Mouse (Mus musculus) limb, embryonic 14.5 days (tissue): ENCODE data around the gene Sdk1. TPM values are rescaled to one million over a fixed set of nuclear protein-coding genes. Genes with fewer than 3 reads are reported as not detected.

Source experiments
- ATAC-seq: fragments of 200-750 bp; cut with Nextera tagmentation; 2 replicates; pipeline ENCODE4 v1.8.0; 2017; ENCODE audit warnings: low read depth, moderate number of reproducible peaks, moderate TSS enrichment; ENCODE audit not compliant: low FRiP score
- DNase-seq: peaks from one replicate; pipeline ENCODE4 v3.0.0-alpha.2; 2015; ENCODE audit warnings: low spot score
- H3K27ac ChIP-seq: fragments of 300-500 bp; sonication (generic); replicated peaks from 2 replicates; pipeline ENCODE4 v1.5.1; 2014; ENCODE audit warnings: low read depth, mild to moderate bottlenecking, low read length, moderate library complexity, mixed read lengths
- H3K27me3 ChIP-seq: fragments of 300-500 bp; sonication (generic); 2 replicates; pipeline ENCODE4 v1.6.1; 2014; ENCODE audit warnings: low read length, mixed read lengths; ENCODE audit not compliant: control insufficient read depth, insufficient read depth
- H3K36me3 ChIP-seq: fragments of 300-500 bp; sonication (generic); 2 replicates; pipeline ENCODE4 v1.6.1; 2014; ENCODE audit warnings: mild to moderate bottlenecking, low read length, moderate library complexity, mixed read lengths; ENCODE audit not compliant: control insufficient read depth, insufficient read depth
- H3K4me1 ChIP-seq: fragments of 300-500 bp; sonication (generic); 2 replicates; pipeline ENCODE4 v1.6.1; 2014; ENCODE audit warnings: antibody characterized with exemption, low read length, mixed read lengths; ENCODE audit not compliant: control insufficient read depth, insufficient read depth
- H3K4me2 ChIP-seq: fragments of 300-500 bp; sonication (generic); replicated peaks from 2 replicates; pipeline ENCODE4 v1.6.1; 2014; ENCODE audit warnings: low read depth, mild to moderate bottlenecking, low read length, moderate library complexity; ENCODE audit not compliant: severe bottlenecking
- H3K4me3 ChIP-seq: fragments of 300-500 bp; sonication (generic); replicated peaks from 2 replicates; pipeline ENCODE4 v1.5.1; 2014; ENCODE audit warnings: low read length
- H3K9ac ChIP-seq: fragments of 300-500 bp; sonication (generic); 2 replicates; pipeline ENCODE4 v1.6.1; 2014; ENCODE audit warnings: mild to moderate bottlenecking, low read depth, low read length, moderate library complexity; ENCODE audit not compliant: severe bottlenecking
- H3K9me3 ChIP-seq: fragments of 300-500 bp; sonication (generic); 2 replicates; pipeline ENCODE4 v1.6.1; 2016; ENCODE audit warnings: low read length; ENCODE audit not compliant: control insufficient read depth
- POLR2A ChIP-seq: fragments of 200-500 bp; IDR thresholded peaks from 2 replicates; pipeline ENCODE4 v1.8.0; 2012; ENCODE audit warnings: inconsistent platforms, mild to moderate bottlenecking, moderate library complexity, borderline replicate concordance; ENCODE audit not compliant: insufficient read depth, insufficient read length; ENCODE audit errors: extremely low read depth
- WGBS: fragments of 180-500 bp; shearing (Covaris S2); extraction: QIAGEN DNeasy Blood & Tissue Kit; methylation state at CpG from one replicate; pipeline ENCODE4 v1.1.7; 2014; 5-methylcytosine and 5-hydroxymethylcytosine counted together
- polyA plus RNA-seq, 2 experiments: library from polyadenylated mRNA; depleted of rRNA in 1 of 2; stranded (reverse) in 1 of 2; unstranded in 1 of 2; fragments of >200 nt; fragmentation: Nextera tagmentation in 1 of 2; extraction: Ambion mirVana in 1 of 2; gene quantifications; 2 replicates each; pipeline versions ENCODE4 v1.2.1 to v1.2.3; 2012 to 2014

Gene Sdk1
- polyA plus RNA-seq, 2 experiments: 2.8 to 7.2 TPM

DNA sequence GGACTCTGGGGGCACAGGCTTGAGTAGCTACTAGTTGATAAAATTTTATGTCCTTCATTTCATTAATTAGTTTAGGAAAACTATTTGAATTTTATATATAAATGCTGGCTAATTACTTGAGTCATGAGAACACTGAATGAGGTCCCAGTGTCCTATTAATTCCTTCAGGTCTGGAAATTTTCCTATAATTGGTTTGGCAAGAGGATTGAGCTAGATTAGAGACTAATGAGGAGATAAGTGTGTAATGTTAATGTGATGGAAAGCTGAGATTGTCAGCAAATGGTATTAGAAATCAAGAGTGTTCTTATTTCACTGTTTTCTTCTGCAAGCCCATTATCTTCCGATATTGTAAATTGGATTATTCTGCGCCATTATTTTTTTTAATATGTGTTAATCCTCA, 192.0 kb downstream of the Sdk1 start:
- no peak for ATAC-seq
- Histone ChIP-seq H3K27me3 (no peaks in the 10 kb centered on the region), H3K36me3 (no peaks in the 10 kb centered on the region), H3K4me1 (no peaks in the 10 kb centered on the region), H3K9ac (no peak overlapping the region), H3K9me3 (no peaks in the 10 kb centered on the region), H3K27ac (no peak overlapping the region), H3K4me3 (no peak overlapping the region), H3K4me2 (no peak overlapping the region)
- no peak for TF ChIP-seq POLR2A
- 92% methylated on average over 2 of the region's 2 CpGs for WGBS
- DNase-seq: no peak

GRCm38 (mm10) chr5:141447247-141447646, 206.0 kb downstream of the Sdk1 start:
- Histone ChIP-seq H3K4me3 (no peak overlapping the region), H3K4me2 (no peak overlapping the region), H3K27me3 (no peaks in the 10 kb centered on the region), H3K9ac (no peak overlapping the region), H3K36me3 (no peaks in the 10 kb centered on the region), H3K27ac (no peak overlapping the region), H3K9me3 (no peaks in the 10 kb centered on the region), H3K4me1 (peaks cover 3% of the 10 kb centered on the region; the same call in 1 of the 2 replicates)
- no peak for TF ChIP-seq POLR2A
- 80% methylated on average over 1 of the region's 1 CpGs for WGBS
- no peak for ATAC-seq
- no peak for DNase-seq

- no peak overlapping the region for H3K4me2 ChIP-seq
Observed at GRCm38 (mm10) chr5:141463417-141463816, 222.1 kb downstream of the Sdk1 start.

DNA sequence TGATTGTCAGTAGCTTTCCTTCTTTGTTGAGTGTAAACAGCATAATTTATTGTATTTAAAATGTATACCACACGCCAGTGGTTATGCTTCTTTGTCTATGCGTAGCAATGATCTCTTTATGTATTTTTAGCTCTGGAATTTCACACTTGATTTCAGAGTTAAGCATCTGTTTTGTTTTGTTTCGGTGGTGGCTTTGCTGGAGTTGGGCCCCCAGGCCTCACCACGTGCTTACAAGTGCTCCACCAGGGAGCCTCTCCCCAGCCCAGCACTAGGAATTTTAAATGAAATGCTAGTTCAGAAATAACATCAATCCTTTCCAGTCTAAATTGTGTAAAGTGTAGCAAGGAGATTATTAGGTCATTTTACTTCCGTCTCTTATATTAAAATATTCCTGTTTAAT, 227.5 kb downstream of the Sdk1 start:
- Histone ChIP-seq H3K4me3 (no peak overlapping the region), H3K27ac (no peak overlapping the region), H3K27me3 (no peaks in the 10 kb centered on the region), H3K9ac (no peak overlapping the region), H3K4me1 (0 out of 2 replicates have a peak, but pooled peaks cover 2% of the 10 kb centered on the region), H3K9me3 (no peaks in the 10 kb centered on the region), H3K36me3 (no peaks in the 10 kb centered on the region), H3K4me2 (no peak overlapping the region)
- WGBS: 41% methylated on average over 5 of the region's 5 CpGs
- ATAC-seq: no peak
- DNase-seq: no peak
- TF ChIP-seq POLR2A: no peak

More at GRCm38 (mm10) chr5:141463417-141463816, 222.1 kb downstream of the Sdk1 start:
- Histone ChIP-seq H3K9ac (no peak overlapping the region), H3K4me3 (no peak overlapping the region), H3K36me3 (no peaks in the 10 kb centered on the region), H3K4me1 (0 out of 2 replicates have a peak, but pooled peaks cover under 1% of the 10 kb centered on the region), H3K9me3 (no peaks in the 10 kb centered on the region), H3K27me3 (no peaks in the 10 kb centered on the region), H3K27ac (no peak overlapping the region)
- 83% methylated on average over 2 of the region's 2 CpGs for WGBS
- no peak for ATAC-seq
- TF ChIP-seq POLR2A: no peak
- DNase-seq: no peak

DNA sequence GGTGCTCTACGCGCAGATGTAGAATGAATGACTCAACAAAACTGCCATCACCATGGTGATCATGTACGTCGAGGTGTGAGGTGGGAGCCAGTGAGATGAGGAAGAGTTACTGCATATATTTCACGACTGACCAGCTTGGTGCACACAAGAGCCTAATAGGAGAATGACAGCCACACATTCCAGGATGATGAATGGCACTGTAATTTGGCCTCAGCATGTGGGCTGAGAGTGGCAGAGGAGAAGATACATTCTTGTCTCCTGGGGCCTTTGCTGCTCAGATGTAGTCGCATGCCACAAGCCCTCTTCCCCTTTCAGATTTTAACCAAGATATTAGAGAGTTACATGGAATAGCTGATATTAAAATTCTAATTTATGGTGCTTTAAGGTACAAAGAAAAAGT, 264.0 kb downstream of the Sdk1 start:
- H3K9ac ChIP-seq: no peak overlapping the region
- H3K4me1 ChIP-seq: no peaks in the 10 kb centered on the region
- no peak overlapping the region for H3K4me3 ChIP-seq
- H3K9me3 ChIP-seq: no peaks in the 10 kb centered on the region
- no peak overlapping the region for H3K27ac ChIP-seq
- DNase-seq (no peak), ATAC-seq (no peak)
- no peak overlapping the region for H3K4me2 ChIP-seq
- H3K36me3 ChIP-seq: no peaks in the 10 kb centered on the region
- 54% methylated on average over 6 of the region's 6 CpGs for WGBS
- H3K27me3 ChIP-seq: no peaks in the 10 kb centered on the region
- TF ChIP-seq POLR2A: no peak

- Histone ChIP-seq H3K4me2 (no peak overlapping the region), H3K4me3 (no peak overlapping the region), H3K36me3 (no peaks in the 10 kb centered on the region), H3K9me3 (no peaks in the 10 kb centered on the region), H3K4me1 (no peaks in the 10 kb centered on the region), H3K9ac (no peak overlapping the region), H3K27ac (no peak overlapping the region), H3K27me3 (no peaks in the 10 kb centered on the region)
- WGBS: 90% methylated on average over 3 of the region's 3 CpGs
- no peak for DNase-seq
- TF ChIP-seq POLR2A: no peak
- no peak for ATAC-seq
Observed at GRCm38 (mm10) chr5:141506344-141506743, 265.1 kb downstream of the Sdk1 start.
